Mouse (Mus musculus) megakaryocyte, embryonic 14.5 days (primary cell): ENCODE results near the gene Snrk.

Experiments
- FLI1 ChIP-seq: IDR thresholded peaks from 2 replicates; pipeline ENCODE4 v1.6.1; 2012; ENCODE audit warnings: low read length, inconsistent platforms, mixed read lengths
- GATA1 ChIP-seq: IDR thresholded peaks from 3 replicates; pipeline ENCODE4 v1.6.1; 2012; ENCODE audit warnings: mixed read lengths, low read length, inconsistent platforms, borderline replicate concordance

- TF ChIP-seq GATA1 (no peak), FLI1 (no peak)
These were observed 707 bp upstream of the Snrk start for GRCm38 (mm10) chr9:122116359-122116758.
